Mouse (Mus musculus): Measurements from ENCODE around the gene Vcam1.

DNA sequence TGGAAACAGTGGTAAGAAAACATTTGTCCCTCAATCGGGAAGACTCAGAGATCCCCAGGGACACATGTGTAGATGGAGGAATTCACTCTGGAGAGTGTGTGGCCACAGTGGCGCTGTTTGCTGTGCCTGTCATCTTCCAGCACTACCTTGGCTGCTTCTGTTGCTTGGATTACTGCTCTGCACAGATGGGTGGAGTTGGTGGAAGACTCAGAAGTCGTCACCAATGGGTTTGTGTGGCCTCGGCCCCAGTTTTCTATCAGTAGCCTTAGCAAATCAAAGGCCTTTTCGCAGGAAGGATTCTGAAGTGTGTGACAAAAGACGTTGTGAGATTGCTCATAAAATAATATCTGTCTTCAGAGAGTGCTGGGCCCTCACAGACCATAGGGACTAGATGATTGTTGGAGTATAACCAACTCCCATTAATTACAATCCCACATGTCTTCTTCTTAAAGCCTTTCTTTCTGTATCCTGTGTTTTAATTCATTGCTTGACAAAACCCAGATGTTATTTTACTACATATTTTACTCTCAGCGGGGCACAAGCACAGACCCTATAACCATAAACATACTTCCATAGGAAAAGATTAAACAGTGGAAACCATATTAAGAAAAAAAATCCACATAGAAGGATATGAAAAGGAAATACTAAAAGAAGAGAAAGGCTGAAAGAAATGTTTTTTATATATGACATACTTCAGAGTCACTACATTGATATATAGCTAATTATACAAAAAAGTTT lies 48.4 kb downstream of the Vcam1 start:
- TF ChIP-seq RCOR1 (conservative IDR thresholded peaks at IDR 0.05; ENCODE audit: low read depth, low read length) = no peak
- no peak for TF ChIP-seq CTCF (conservative IDR thresholded peaks at IDR 0.05 in 1 of 2, IDR thresholded peaks at IDR 0.05 in 1 of 2; ENCODE audit: low read depth in 2 of 2, low read length in 2 of 2)
- no peak for TF ChIP-seq ZC3H11A (IDR thresholded peaks at IDR 0.05; ENCODE audit: low read depth, low read length)
- TF ChIP-seq PAX5 (IDR thresholded peaks at IDR 0.05; ENCODE audit: low read length) = no peak
- TF ChIP-seq ZNF384 (IDR thresholded peaks at IDR 0.05; ENCODE audit: low read depth, low read length) = no peak
- no peak for TF ChIP-seq KAT2A (IDR thresholded peaks at IDR 0.05; ENCODE audit: insufficient replicate concordance, low read length)
- TF ChIP-seq ZMIZ1 (IDR thresholded peaks at IDR 0.05; ENCODE audit: low read depth, low read length) = no peak
- TF ChIP-seq POLR2A (IDR thresholded peaks at IDR 0.05; ENCODE audit: low read depth, low read length) = no peak
- no peak for TF ChIP-seq NELFE (IDR thresholded peaks at IDR 0.05; ENCODE audit: low read depth, low read length)
- no peak for TF ChIP-seq NRF1 (IDR thresholded peaks at IDR 0.05; ENCODE audit: low read depth, low read length)
